Mouse (Mus musculus): ENCODE measurements around the gene Hilpda.
A peak's percentile ranks its signal among the peaks of the same experiment; 100 is the strongest.

Hilpda gene

GRCm38 (mm10) chr6:29272312-29273072, at the start of gene Hilpda:
Gene Hilpda (plus strand): TSS chr6:29272488.
- peak; percentile 99 for DNase-seq (ENCODE audit: low spot score)

DNA sequence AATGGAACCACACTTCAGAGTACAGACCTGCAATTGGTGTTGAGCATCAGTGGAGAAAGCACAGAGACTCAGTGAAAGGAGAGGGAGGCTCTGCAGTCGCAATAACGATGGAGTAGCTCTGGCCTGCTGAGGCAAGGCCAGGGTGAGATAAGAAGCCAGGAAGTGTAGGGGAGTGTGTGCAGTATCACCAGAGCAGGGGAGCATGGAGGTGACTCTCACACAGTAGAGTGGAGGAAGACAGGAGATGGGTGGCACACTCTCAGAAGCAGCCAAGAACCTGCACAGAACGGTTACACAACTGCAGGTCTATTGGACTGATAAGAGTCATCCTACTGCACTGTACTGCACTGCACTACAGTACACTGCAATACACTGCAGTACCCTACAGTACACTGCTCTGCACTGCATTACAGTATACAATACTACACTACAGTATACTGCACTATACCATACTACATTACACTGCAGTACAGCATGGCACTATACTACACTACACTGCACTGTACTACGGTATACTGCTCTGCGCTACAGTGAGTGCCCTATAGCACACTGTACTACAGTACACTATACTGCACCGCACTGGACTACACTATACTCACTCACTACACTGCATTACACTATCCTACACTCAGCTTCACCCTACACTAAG, 42.9 kb upstream of the Hilpda start:
- no peak for DNase-seq (ENCODE audit: low spot score)

DNA sequence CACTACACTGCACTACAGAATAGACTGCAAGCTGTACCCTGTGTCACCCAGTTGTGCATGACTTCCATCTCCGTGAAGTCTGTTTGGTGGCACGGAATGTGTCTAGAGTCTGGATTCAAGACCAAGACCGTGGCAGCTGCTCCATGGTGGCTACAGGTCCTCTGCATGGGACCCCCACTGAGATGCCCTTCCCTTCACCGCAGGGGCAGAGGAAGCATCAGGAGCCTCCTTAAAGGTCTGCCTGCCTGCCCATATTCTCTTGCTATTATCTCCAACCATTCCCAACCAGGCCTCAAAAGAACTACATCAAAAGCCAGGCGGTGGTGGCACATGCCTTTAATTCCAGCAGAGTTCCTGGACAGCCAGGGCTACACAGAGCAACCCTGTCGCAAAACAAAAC, 41.9 kb upstream of the Hilpda start:
- no peak for DNase-seq (ENCODE audit: low spot score)

DNA sequence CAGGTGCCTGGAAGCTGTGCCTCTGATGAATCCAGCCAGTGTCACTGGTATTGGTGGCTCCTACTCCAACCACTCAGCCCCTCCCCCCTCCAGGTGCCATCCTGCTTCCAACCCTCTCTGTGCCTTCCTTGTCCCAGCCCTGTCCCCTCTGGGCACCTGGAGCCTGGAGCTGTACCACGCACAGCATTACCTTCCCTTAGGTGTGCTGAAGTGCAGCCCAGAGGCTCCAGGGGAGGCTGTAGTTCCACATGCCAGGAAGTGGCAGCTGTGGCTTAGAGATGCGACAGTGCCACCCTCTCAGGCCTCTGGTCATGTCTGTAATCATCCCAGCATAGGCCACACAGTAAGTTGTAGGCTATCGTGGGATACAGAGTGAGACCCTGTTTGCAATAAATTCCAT, 40.5 kb upstream of the Hilpda start:
- no peak for DNase-seq (ENCODE audit: low spot score)

- no peak for DNase-seq (ENCODE audit: low spot score)
Observed at GRCm38 (mm10) chr6:29232321-29232720, 40.0 kb upstream of the Hilpda start.

DNA sequence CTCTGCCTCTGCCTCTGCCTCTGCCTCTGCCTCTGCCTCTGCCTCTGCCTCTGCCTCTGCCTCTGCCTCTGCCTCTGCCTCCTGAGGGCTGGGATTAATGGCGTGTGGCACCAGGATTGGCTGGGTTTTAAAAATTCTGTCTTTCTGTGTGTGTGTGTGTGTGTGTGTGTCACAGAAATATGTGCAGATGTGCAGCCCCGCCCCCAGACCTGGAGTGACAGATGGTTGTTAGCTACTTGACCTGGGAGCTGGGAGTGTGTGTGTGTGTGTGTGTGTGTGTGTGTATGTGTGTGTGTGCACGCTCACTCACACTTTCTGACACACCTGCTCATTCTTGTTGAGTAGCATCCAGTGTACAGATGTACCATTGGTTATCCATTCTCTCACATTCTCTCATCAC, 38.6 kb upstream of the Hilpda start:
- no peak for DNase-seq (ENCODE audit: low spot score)

GRCm38 (mm10) chr6:29234272-29234671, 38.0 kb upstream of the Hilpda start:
- DNase-seq (ENCODE audit: low spot score), result peak; percentile 45

- DNase-seq (ENCODE audit: low spot score), result peak; percentile 79
Observed at GRCm38 (mm10) chr6:29240806-29241205, 31.5 kb upstream of the Hilpda start.

DNA sequence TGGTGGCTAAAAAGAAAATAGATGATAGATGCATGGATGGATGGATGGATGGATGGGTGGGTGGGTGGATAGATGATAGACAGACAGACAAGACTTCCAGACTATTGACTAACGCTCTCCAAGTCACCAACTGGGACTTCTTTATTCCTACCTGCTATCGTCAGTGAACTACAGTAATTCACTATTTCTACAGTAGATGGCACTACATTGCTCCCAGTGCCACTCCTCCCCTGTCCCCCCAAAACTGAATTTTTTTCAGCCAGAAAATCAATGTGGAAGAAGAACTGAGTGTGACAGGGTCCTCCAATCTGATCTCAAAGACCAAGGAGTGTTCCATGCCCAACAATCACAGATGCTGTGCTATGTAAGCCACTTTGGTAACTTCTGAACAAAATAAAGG, 30.6 kb upstream of the Hilpda start:
- no peak for DNase-seq (ENCODE audit: low spot score)

- no peak for DNase-seq (ENCODE audit: low spot score)
Observed at GRCm38 (mm10) chr6:29242265-29242664, 30.0 kb upstream of the Hilpda start.

DNA sequence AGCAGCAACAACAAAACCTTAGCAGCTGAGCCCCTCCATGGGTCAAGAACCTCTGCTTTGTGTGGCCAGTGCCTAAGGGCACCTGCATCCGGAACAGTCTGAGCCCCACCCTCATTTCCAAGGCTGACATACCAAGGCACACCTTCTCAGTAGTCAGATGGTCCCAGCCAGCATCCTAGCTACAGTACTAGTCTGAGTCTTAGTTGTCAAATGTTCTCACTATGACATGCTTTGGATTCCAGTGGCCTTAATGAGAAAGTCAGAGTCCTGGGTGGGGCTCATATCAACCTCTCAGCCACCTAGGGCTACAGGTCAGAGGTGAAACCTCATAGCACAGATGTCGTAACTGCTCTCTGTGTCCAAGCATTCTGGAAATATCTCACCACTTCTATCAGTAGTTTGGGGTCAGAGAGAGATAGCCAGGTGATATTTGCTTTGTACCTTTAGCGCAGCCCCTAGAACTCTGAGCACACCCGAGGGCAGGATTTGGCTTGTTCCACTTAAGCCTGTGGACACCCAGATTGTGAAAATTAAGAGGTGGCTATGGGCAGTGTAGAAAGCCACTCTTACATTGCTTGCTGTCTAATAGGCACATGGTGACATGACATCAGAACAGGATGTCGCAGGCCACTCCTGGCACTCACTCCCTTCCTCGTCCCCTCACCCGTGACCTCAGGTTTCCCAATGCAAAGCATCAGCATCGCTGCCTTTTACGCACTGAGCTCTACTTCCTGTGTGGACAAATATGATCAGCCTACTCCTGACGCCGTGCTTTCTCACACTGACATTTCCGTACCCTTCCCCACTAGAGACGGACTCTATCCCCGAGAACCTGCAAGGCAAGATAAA, 26.8 kb upstream of the Hilpda start:
- no peak for DNase-seq (ENCODE audit: low spot score)

DNA sequence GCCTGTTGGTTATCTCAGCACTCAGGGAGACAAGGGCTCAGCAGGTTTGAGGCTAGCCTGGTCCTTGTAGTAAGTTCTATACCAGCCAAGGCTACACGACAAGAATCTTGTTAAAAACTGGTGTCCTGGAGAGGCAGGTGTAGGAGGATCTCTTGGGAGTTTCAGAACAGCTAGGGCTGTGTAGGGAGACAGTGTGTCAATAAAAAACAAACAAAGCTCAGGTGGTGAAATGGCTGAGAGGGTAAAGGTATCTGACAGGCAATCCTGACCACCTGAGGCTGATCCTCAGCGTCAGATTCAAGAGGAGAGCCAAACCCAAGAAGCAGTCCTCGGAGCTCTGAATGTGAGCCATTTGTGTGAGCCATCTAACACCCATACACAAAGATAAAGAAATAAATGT, 26.1 kb upstream of the Hilpda start:
- DNase-seq (ENCODE audit: low spot score), result no peak

- peak; percentile 36 for DNase-seq (ENCODE audit: low spot score)
Observed at GRCm38 (mm10) chr6:29246585-29246984, 25.7 kb upstream of the Hilpda start.

DNA sequence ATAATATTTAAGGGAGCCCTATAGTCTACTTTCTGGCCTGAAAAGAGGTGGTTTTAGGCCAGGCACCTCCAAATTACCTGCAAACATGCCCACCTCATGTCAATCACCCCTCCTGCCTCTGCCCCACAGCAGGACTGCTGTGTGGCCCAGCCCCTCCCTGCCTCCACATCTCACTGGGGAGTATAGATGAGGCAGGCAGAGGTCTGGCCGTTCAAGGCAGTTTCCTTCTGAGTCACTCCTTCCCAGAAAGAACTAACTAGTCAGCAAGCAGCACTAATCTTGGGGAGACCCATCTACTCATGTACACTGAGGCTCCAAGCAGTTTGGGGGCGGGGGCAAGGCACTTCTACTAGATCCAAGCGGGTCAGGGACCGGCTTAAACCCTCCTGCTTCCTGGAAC, 25.2 kb upstream of the Hilpda start:
- DNase-seq (ENCODE audit: low spot score), result no peak

GRCm38 (mm10) chr6:29259418-29259817, 12.9 kb upstream of the Hilpda start:
- DNase-seq (ENCODE audit: low spot score), result no peak

DNA sequence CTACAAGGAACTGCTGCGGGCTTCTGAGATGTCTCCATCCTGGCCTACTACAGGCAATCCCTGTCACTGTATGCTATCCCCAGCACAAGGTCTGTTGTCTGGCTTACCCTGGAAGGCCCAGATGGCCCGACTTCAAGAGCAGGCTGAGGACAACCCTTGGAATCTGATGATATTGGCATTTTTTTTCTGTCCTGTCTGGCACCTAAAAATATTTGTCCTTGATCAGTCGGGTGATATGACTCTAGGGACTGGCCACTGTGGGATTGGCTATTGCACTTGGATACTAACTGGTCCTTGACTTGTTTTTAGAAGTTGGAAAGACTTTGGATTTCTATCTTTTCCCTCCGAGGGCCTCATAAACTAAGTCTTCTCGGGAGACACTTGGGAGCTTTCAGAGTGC, 10.5 kb upstream of the Hilpda start:
- DNase-seq (ENCODE audit: low spot score), result no peak

DNA sequence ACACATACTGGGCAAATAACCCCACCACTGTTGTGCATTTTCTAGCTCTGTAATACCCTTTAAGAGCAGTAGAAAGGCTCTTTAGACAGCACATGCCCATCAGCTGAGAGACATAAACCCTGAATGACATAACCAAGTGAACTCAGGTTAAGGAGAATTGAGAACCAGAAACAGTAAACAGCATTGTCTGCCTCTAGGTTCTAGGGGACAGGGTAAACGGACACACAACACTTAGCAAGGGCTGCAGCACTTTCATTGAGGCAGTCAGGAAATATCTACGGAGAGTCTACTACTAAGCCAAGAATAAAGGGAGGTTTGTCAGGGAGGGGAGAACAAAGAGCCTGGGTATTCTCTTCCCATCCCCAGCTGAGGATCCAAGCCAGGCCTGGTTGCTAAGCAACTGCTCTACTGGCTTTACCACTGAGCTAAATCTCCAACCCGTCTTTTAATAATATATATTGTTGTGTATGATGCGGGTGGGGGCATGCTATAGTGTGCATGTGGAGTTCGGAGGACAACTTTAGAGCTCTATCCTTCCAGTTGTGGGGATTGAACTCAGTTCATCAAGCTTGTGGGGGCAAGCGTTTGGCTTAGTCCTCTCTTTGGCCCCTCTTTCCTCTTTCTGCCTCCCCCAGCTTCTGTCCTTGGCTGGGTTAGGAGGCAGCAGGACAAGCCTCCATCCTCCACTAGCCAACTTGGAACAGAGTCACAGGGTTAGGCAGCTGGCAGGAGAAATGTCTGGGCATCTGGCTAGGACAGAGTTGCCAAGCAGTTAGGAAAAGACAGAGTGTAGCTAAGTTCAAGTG, 8.4 kb upstream of the Hilpda start:
- peak; percentile 99 for DNase-seq (ENCODE audit: low spot score)

DNA sequence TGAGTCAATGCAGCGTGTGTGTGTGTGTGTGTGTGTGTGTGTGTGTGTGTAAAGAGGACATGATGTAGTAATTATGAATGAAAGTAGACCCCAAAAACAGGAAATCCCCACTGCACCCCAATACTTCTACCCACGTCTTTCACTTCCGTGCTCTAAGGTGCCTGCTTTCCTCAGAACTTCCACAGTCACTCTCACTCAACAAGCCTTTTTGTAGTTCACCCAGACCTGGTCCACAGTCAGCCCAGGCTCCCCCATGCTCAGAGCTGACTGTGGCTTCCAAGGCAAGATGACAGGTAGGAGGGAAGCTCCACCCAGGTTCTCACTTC, 7.9 kb upstream of the Hilpda start:
- DNase-seq (ENCODE audit: low spot score), result no peak

GRCm38 (mm10) chr6:29266936-29267335, 5.4 kb upstream of the Hilpda start:
- DNase-seq (ENCODE audit: low spot score), result peak; percentile 73

DNA sequence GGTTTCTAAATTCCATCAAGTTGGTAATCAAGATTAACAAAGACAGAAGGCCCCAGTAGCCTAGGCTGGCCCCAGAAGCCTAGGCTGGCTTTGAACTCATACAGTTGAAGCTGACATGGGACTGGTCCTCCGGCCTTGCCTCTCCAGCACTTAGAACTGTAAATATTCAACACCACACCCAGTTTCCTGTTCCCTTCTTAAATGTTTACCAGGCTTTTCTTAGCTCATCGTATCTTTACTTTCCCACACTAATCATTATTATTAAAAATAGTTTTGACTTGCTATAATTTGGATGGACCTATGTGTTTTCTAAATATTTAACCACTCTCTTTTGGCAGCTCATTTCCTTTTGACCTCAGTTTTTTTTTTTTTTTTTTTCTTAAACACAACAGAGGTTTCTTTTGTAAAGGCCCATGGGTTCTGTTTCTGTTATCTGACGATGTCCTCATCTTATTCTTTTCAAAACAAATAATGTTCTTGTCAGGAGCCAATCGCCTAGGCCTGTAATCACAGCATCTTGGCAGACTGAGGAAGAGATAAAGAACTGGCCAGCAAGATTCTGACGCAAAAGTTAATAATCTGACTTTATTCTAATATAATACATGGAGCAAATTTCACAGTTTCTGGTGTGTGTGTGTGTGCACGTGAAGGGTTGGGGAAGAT, 3.2 kb upstream of the Hilpda start:
- no peak for DNase-seq (ENCODE audit: low spot score)

GRCm38 (mm10) chr6:29270961-29271360, 1.3 kb upstream of the Hilpda start:
- DNase-seq (ENCODE audit: low spot score), result peak; percentile 57

GRCm38 (mm10) chr6:29276746-29277145, 4.5 kb downstream of the Hilpda start:
- DNase-seq (ENCODE audit: low spot score), result no peak
